Mouse (Mus musculus): Measurements from ENCODE around the gene Gm21974. TPM values are rescaled to one million over a fixed set of nuclear protein-coding genes. Genes with fewer than 3 reads are reported as not detected.

The Gm21974 gene
- polyA plus RNA-seq, 1 experiment from 2014 or later = not detected

DNA sequence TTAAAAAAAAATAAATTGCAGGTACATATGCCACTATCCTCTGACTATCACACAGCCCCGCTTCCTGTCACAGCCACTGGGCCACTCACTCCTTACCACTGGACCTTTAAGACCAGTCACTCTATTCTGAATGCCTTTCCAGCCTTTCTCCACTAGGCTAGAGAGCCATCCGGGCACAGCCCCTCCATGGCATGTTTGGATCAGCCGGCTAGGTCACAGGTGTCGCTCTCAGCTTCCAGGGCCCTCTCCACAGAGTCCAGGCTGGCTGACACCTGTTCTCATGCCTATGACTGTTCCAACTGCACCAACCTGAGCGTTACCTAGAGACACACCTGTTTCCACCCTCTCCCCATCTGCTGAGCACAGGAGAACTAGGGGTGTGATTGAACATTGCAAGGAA, 33.3 kb upstream of the Gm21974 start:
- ATAC-seq = no peak
- no peaks in the 10 kb centered on the region for H3K4me1 ChIP-seq
- 52% methylated on average over 5 of the region's 5 CpGs for WGBS
- H3K9me3 ChIP-seq (replicated peaks) = no peaks in the 10 kb centered on the region
- H3K36me3 ChIP-seq (ENCODE audit: poor library complexity, severe bottlenecking) = peaks cover 39% of the 10 kb centered on the region
- no peak overlapping the region for H3K4me3 ChIP-seq
- H3K4me2 ChIP-seq = no peak overlapping the region
- H3K27ac ChIP-seq = no peak overlapping the region
- peaks cover 40% of the 10 kb centered on the region for H3K27me3 ChIP-seq
- H3K9ac ChIP-seq = no peak overlapping the region

DNA sequence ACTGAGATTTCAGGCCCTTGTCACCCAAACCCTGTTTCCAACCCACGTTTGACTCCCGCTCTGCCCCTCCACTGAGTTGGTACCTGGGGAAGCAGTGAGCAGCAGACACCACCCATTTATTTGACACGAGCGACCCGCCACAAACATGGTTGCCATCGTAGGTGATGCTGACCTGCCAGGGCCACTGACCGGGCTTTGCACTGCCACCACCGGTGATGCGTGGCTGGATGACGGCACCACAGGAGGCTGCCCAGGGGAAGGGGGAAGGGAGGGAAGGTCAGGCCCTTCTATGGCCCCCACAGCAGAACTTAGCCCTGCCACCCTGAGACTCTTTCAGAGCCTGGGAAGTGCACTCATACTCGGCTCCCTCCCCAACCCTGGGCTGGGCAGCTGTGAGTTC, 32.5 kb upstream of the Gm21974 start:
- H3K27ac ChIP-seq = no peak overlapping the region
- no peak for ATAC-seq
- 89% methylated on average over 11 of the region's 11 CpGs for WGBS
- no peak overlapping the region for H3K4me2 ChIP-seq
- H3K4me3 ChIP-seq = no peak overlapping the region
- H3K4me1 ChIP-seq = no peaks in the 10 kb centered on the region
- peaks cover 48% of the 10 kb centered on the region for H3K36me3 ChIP-seq (ENCODE audit: poor library complexity, severe bottlenecking)
- no peaks in the 10 kb centered on the region for H3K9me3 ChIP-seq (replicated peaks)
- no peak overlapping the region for H3K9ac ChIP-seq
- H3K27me3 ChIP-seq = peaks cover 40% of the 10 kb centered on the region

DNA sequence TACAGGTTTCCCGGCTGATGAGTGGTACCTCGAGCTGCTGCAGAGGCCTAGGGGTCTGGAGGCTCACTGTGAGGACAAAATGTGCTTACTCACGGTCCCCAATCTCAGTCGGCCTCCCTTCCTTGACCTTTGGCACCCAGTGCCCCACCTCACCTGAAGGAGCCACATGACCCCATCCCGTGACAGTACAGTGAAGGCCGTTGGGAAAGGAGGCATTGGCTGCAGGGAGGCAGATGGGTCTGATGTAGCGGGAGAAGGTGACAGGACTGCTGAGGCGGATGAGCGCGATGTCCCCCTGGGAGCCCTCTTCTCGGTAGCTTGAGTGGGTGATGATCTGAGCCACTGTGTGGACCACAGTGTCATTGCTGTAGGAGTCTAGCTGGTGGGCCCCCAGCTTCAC, 31.6 kb upstream of the Gm21974 start:
- ATAC-seq = no peak
- Histone ChIP-seq H3K36me3 (ENCODE audit: poor library complexity, severe bottlenecking) (peaks cover 55% of the 10 kb centered on the region), H3K27me3 (peaks cover 40% of the 10 kb centered on the region), H3K9ac (no peak overlapping the region), H3K27ac (no peak overlapping the region), H3K4me1 (no peaks in the 10 kb centered on the region), H3K4me3 (no peak overlapping the region), H3K9me3 (replicated peaks) (no peaks in the 10 kb centered on the region), H3K4me2 (no peak overlapping the region)
- WGBS = 89% methylated on average over 11 of the region's 11 CpGs

DNA sequence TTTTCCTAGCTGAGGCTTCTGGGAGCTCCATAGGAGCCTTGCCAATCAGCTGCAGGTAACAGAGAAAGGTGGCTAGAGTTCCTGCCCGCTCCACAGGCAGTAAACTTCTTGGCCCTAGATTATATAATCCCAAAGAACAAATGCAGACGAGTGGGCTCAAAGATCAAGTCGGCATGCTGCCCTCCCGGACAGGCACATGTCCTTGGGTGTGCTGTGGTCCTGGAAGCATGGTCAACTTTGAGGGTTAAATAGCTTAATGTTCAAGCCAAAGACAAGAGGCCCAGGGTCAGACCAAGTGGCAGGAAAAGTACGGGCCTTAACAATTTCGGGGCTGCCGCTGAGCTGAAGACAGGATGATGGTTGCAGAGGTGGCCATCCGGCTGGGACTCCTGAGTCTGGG, 30.8 kb upstream of the Gm21974 start:
- WGBS = 92% methylated on average over 8 of the region's 8 CpGs
- Histone ChIP-seq H3K9ac (no peak overlapping the region), H3K4me2 (no peak overlapping the region), H3K9me3 (replicated peaks) (no peaks in the 10 kb centered on the region), H3K36me3 (ENCODE audit: poor library complexity, severe bottlenecking) (peaks cover 57% of the 10 kb centered on the region), H3K27me3 (peaks cover 32% of the 10 kb centered on the region), H3K27ac (no peak overlapping the region), H3K4me1 (no peaks in the 10 kb centered on the region), H3K4me3 (no peak overlapping the region)
- ATAC-seq = no peak

GRCm38 (mm10) chr7:127925252-127925651, 30.0 kb upstream of the Gm21974 start:
- no peaks in the 10 kb centered on the region for H3K9me3 ChIP-seq (replicated peaks)
- no peak overlapping the region for H3K27ac ChIP-seq
- no peak overlapping the region for H3K4me2 ChIP-seq
- no peak overlapping the region for H3K4me3 ChIP-seq
- ATAC-seq = no peak
- 47% methylated on average over 5 of the region's 5 CpGs for WGBS
- H3K36me3 ChIP-seq (ENCODE audit: poor library complexity, severe bottlenecking) = peaks cover 64% of the 10 kb centered on the region
- H3K9ac ChIP-seq = no peak overlapping the region
- H3K4me1 ChIP-seq = no peaks in the 10 kb centered on the region
- peaks cover 26% of the 10 kb centered on the region for H3K27me3 ChIP-seq

GRCm38 (mm10) chr7:127923714-127924113, 28.5 kb upstream of the Gm21974 start:
- WGBS = 85% methylated on average over 5 of the region's 5 CpGs
- Histone ChIP-seq H3K4me3 (no peak overlapping the region), H3K36me3 (ENCODE audit: poor library complexity, severe bottlenecking) (peaks cover 67% of the 10 kb centered on the region), H3K4me2 (no peak overlapping the region), H3K9me3 (replicated peaks) (no peaks in the 10 kb centered on the region), H3K4me1 (no peaks in the 10 kb centered on the region), H3K27me3 (peaks cover 11% of the 10 kb centered on the region), H3K27ac (no peak overlapping the region), H3K9ac (no peak overlapping the region)
- no peak for ATAC-seq

DNA sequence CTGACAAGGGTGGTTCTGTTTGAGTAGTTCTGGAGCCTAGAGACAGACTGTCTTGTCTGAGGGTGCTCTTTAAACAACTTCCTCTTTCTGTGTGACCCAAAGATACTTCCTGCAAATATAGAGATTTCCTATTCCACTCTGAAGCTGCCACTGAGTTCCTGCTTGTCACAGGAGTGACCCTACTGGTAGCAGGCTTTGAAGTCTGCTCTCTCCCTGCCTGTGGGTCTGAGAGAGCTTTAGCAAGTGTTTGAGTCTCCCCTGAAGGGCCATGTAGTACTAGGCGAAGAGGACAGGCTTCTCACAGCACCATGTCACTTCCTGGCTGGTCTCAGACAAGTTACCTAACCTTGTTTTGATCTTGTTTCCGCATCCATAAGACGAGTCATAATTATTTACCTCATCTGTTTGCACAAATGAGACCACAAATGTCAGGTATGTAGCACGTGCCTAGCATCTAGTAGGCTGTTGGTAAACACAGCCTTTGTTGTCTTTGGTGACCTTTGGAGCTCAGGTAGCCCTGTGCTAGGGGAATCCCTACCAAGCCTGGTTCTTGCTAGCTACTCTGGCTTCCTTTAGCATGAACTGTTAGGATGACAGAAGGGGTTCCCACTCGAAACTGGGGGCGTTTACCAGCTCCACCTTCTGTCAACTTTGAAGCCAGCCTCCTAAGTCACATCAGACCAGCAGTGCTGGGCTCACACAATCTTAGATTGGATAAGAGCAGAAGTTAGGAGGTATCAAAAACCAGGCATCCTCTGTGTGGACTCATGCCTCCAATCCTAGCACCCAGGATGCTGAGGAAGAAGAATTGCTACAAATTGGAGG, 27.4 kb upstream of the Gm21974 start:
- Histone ChIP-seq H3K4me2 (no peak overlapping the region), H3K4me1 (no peaks in the 10 kb centered on the region), H3K9ac (no peak overlapping the region), H3K27ac (no peak overlapping the region), H3K4me3 (no peak overlapping the region), H3K36me3 (ENCODE audit: poor library complexity, severe bottlenecking) (peaks cover 72% of the 10 kb centered on the region), H3K27me3 (peaks cover under 1% of the 10 kb centered on the region; the same call in 1 of the 2 replicates), H3K9me3 (replicated peaks) (no peaks in the 10 kb centered on the region)
- no peak for ATAC-seq
- WGBS = 85% methylated on average over 6 of the region's 6 CpGs

- no peaks in the 10 kb centered on the region for H3K9me3 ChIP-seq (replicated peaks)
- ATAC-seq = no peak
- no peak overlapping the region for H3K9ac ChIP-seq
- no peak overlapping the region for H3K4me2 ChIP-seq
- H3K27me3 ChIP-seq = no peaks in the 10 kb centered on the region
- H3K4me1 ChIP-seq = no peaks in the 10 kb centered on the region
- H3K4me3 ChIP-seq = no peak overlapping the region
- no peak overlapping the region for H3K27ac ChIP-seq
- H3K36me3 ChIP-seq (ENCODE audit: poor library complexity, severe bottlenecking) = peaks cover 70% of the 10 kb centered on the region
- WGBS = 65% methylated on average over 8 of the region's 8 CpGs
These were observed 26.3 kb upstream of the Gm21974 start for GRCm38 (mm10) chr7:127921516-127921915.

DNA sequence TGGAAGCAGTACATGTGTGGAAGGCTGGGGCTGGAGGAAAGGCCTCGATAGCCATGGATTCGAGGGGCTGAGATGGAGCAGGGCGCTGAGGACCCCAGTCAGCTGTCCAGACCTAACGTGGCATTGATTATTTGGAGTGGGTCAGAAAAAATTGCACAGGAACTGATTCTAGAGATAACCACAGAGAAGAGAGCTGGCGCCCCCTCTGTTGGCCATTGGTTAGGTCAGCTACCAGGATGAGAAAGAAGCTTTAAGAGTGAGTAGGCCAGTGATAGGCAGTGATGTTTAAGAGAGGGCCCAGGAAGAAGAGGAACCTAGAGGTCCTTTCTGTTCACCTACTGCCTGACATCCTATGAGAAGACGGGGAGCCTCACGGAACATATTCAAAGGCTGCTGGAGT, 24.0 kb upstream of the Gm21974 start:
- peaks cover 66% of the 10 kb centered on the region for H3K36me3 ChIP-seq (ENCODE audit: poor library complexity, severe bottlenecking)
- H3K4me3 ChIP-seq = no peak overlapping the region
- H3K27ac ChIP-seq = no peak overlapping the region
- H3K27me3 ChIP-seq = no peaks in the 10 kb centered on the region
- H3K9me3 ChIP-seq (replicated peaks) = no peaks in the 10 kb centered on the region
- ATAC-seq = no peak
- no peak overlapping the region for H3K4me2 ChIP-seq
- H3K9ac ChIP-seq = no peak overlapping the region
- WGBS = 77% methylated on average over 7 of the region's 7 CpGs
- no peaks in the 10 kb centered on the region for H3K4me1 ChIP-seq

DNA sequence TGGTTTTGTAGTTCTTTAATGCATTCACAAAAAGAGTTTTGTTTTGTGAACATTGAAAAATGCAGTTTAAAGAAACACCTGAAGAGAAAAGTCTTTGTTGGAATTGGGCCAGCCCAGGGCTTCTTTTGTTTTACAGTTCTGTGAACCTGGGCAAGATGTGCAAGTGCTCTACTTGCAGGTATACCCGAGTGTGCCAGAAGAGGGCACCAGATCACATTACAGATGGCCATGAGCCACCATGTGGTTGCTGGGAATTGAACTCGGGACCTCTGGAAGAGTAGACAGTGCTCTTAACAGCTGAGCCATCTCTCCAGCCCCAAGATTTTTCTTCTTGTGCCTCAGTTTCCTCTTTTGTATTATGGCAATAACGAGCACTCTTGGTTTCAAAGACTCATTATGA, 22.9 kb upstream of the Gm21974 start:
- Histone ChIP-seq H3K36me3 (ENCODE audit: poor library complexity, severe bottlenecking) (peaks cover 55% of the 10 kb centered on the region), H3K4me1 (peaks cover 3% of the 10 kb centered on the region), H3K4me2 (no peak overlapping the region), H3K4me3 (no peak overlapping the region), H3K9ac (no peak overlapping the region), H3K27me3 (no peaks in the 10 kb centered on the region), H3K27ac (no peak overlapping the region), H3K9me3 (replicated peaks) (no peaks in the 10 kb centered on the region)
- 53% methylated on average over 3 of the region's 3 CpGs for WGBS
- ATAC-seq = no peak

DNA sequence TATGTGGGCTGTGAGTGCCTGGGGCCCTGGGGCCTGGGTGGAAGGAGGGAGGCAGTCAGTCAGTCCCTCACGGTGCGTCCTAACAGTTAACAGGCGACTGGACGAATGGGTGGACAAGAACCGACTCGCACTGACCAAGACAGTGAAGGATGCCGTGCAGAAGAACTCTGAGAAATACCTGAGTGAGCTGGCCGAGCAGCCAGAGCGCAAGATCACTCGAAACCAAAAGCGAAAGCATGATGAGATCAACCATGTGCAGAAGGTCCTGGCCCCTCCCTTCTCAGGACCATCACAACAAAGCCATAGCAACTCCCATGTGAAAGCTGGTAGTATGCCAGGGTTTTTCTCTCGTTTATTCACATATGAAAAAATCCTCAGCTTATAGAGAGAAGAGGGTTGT, 20.0 kb upstream of the Gm21974 start:
- Histone ChIP-seq H3K9me3 (replicated peaks) (no peaks in the 10 kb centered on the region), H3K4me2 (no peak overlapping the region), H3K36me3 (ENCODE audit: poor library complexity, severe bottlenecking) (peaks cover 35% of the 10 kb centered on the region), H3K4me3 (no peak overlapping the region), H3K4me1 (peaks cover 14% of the 10 kb centered on the region), H3K27me3 (no peaks in the 10 kb centered on the region), H3K9ac (no peak overlapping the region), H3K27ac (no peak overlapping the region)
- 94% methylated on average over 12 of the region's 12 CpGs for WGBS
- ATAC-seq = no peak

- peaks cover 49% of the 10 kb centered on the region for H3K36me3 ChIP-seq (ENCODE audit: poor library complexity, severe bottlenecking)
- H3K9me3 ChIP-seq (replicated peaks) = no peaks in the 10 kb centered on the region
- H3K9ac ChIP-seq = peak overlapping the region; percentile 77
- H3K4me2 ChIP-seq = peak overlapping the region; percentile 81
- peaks cover 14% of the 10 kb centered on the region for H3K4me1 ChIP-seq
- H3K27me3 ChIP-seq = no peaks in the 10 kb centered on the region
- WGBS = 36% methylated on average over 4 of the region's 4 CpGs
- no peak overlapping the region for H3K27ac ChIP-seq
- H3K4me3 ChIP-seq = peak overlapping the region; percentile 98
- ATAC-seq = no peak
These were observed 17.7 kb upstream of the Gm21974 start for GRCm38 (mm10) chr7:127912938-127913337.

Measured in forebrain, embryonic 13.5 days (tissue).